Mouse (Mus musculus): ENCODE results near the gene Atp23. TPM values are rescaled to one million over a fixed set of nuclear protein-coding genes. Genes with fewer than 3 reads are reported as not detected.

The Atp23 gene
- total RNA-seq, 2 experiments from 2014 or later = 8.9 to 9.2 TPM

GRCm38 (mm10) chr10:126914288-126914687 lies 13.1 kb upstream of the Atp23 start:
- no peak for DNase-seq (ENCODE audit: low spot score in 2 of 2)

GRCm38 (mm10) chr10:126911479-126911878 lies 10.3 kb upstream of the Atp23 start:
- DNase-seq (ENCODE audit: low spot score in 2 of 2) = no peak

- DNase-seq (ENCODE audit: low spot score in 2 of 2) = no peak
These were observed 5.7 kb upstream of the Atp23 start for GRCm38 (mm10) chr10:126906811-126907210.

- peak; percentile 84 to 95 for DNase-seq (ENCODE audit: low spot score in 2 of 2)
These were observed 4.5 kb upstream of the Atp23 start for GRCm38 (mm10) chr10:126905650-126906075.

- no peak for DNase-seq (ENCODE audit: low spot score in 2 of 2)
These were observed 3.9 kb upstream of the Atp23 start for GRCm38 (mm10) chr10:126905086-126905485.

GRCm38 (mm10) chr10:126904221-126904620 lies 3.1 kb upstream of the Atp23 start:
- DNase-seq (ENCODE audit: low spot score in 2 of 2) = no peak

GRCm38 (mm10) chr10:126901488-126901843 lies 311 bp upstream of the Atp23 start:
- no peak for DNase-seq (ENCODE audit: low spot score in 2 of 2)

- DNase-seq (ENCODE audit: low spot score in 2 of 2) = no peak
These were observed 5.3 kb downstream of the Atp23 start for GRCm38 (mm10) chr10:126895891-126896290.

GRCm38 (mm10) chr10:126894061-126894460 lies 7.1 kb downstream of the Atp23 start:
- no peak for DNase-seq (ENCODE audit: low spot score in 2 of 2)

- DNase-seq (ENCODE audit: low spot score in 2 of 2) = no peak
These were observed 8.0 kb downstream of the Atp23 start for GRCm38 (mm10) chr10:126893145-126893544.

GRCm38 (mm10) chr10:126873755-126874154 lies 27.4 kb downstream of the Atp23 start:
- DNase-seq (ENCODE audit: low spot score in 2 of 2) = no peak

GRCm38 (mm10) chr10:126872256-126872655 lies 28.9 kb downstream of the Atp23 start:
- DNase-seq (ENCODE audit: low spot score in 2 of 2) = no peak

- DNase-seq (ENCODE audit: low spot score in 2 of 2) = peak; percentile 84 to 87
These were observed 31.5 kb downstream of the Atp23 start for GRCm38 (mm10) chr10:126869372-126870318.

- DNase-seq (ENCODE audit: low spot score in 2 of 2) = no peak
These were observed 35.9 kb downstream of the Atp23 start for GRCm38 (mm10) chr10:126865284-126865683.

GRCm38 (mm10) chr10:126862193-126862592 lies 39.0 kb downstream of the Atp23 start:
- no peak for DNase-seq (ENCODE audit: low spot score in 2 of 2)

- no peak for DNase-seq (ENCODE audit: low spot score in 2 of 2)
These were observed 47.9 kb downstream of the Atp23 start for GRCm38 (mm10) chr10:126853286-126853685.

- DNase-seq (ENCODE audit: low spot score in 2 of 2) = peak; percentile 53 to 81
These were observed 55.7 kb downstream of the Atp23 start for GRCm38 (mm10) chr10:126845309-126845911.

- peak; percentile 69 to 81 for DNase-seq (ENCODE audit: low spot score in 2 of 2)
These were observed 56.5 kb downstream of the Atp23 start for GRCm38 (mm10) chr10:126844689-126845088.

- no peak for DNase-seq (ENCODE audit: low spot score in 2 of 2)
These were observed 60.9 kb downstream of the Atp23 start for GRCm38 (mm10) chr10:126840266-126840665.

- no peak for DNase-seq (ENCODE audit: low spot score in 2 of 2)
These were observed 68.1 kb downstream of the Atp23 start for GRCm38 (mm10) chr10:126833006-126833405.

GRCm38 (mm10) chr10:126831329-126831728 lies 69.8 kb downstream of the Atp23 start:
- DNase-seq (ENCODE audit: low spot score in 2 of 2) = no peak

- no peak for DNase-seq (ENCODE audit: low spot score in 2 of 2)
These were observed 72.5 kb downstream of the Atp23 start for GRCm38 (mm10) chr10:126828618-126829017.
